Mouse (Mus musculus) MEL (cell line): ENCODE measurements at regions not wholly inside any gene's neighbourhood (a gene's known extent, or its start where the extent isn't known, plus 50 kb on each side); places are given as distances from the start of the nearest gene placed in this dataset.
A peak's percentile ranks its signal among the peaks of the same experiment; 100 is the strongest.

Experiments used
- DNase-seq: peaks from one replicate; pipeline ENCODE4 v3.0.0; 2011; ENCODE audit warnings: low read depth, low spot score
- H3K27ac ChIP-seq: 2 replicates; pipeline ENCODE4 v1.5.1; 2012; ENCODE audit warnings: low read depth, mild to moderate bottlenecking, control low read depth, low read length, moderate library complexity; ENCODE audit not compliant: control insufficient read depth
- H3K27me3 ChIP-seq, 2 experiments: fragments of 150-350 bp in 1 of 2; sonication (generic) in 1 of 2; 2 replicates each; pipeline ENCODE4 v1.6.1; 2012; ENCODE audit warnings: low read length in 2 of 2, mild to moderate bottlenecking in 2 of 2, improper control_type of control experiment in 1 of 2, moderate library complexity in 1 of 2; ENCODE audit not compliant: insufficient read depth in 2 of 2, control insufficient read depth in 1 of 2
- H3K36me3 ChIP-seq, 2 experiments: 2 replicates each; pipeline ENCODE4 v1.6.1; 2012 to 2014; ENCODE audit warnings: low read length in 2 of 2, improper control_type of control experiment in 1 of 2, inconsistent platforms in 1 of 2, mild to moderate bottlenecking in 1 of 2; ENCODE audit not compliant: insufficient read depth in 2 of 2, control insufficient read depth in 1 of 2
- H3K4me1 ChIP-seq, 2 experiments: fragments of 150-350 bp in 1 of 2; sonication (generic) in 1 of 2; 2 replicates each; pipeline ENCODE4 v1.6.1; 2012; ENCODE audit warnings: low read length in 2 of 2, improper control_type of control experiment in 1 of 2, mild to moderate bottlenecking in 1 of 2; ENCODE audit not compliant: insufficient read depth in 2 of 2, control insufficient read depth in 1 of 2
- H3K4me3 ChIP-seq, 2 experiments: fragments of 150-350 bp in 1 of 2; sonication (generic) in 1 of 2; 2 replicates each; pipeline ENCODE4 v1.5.1; 2012; ENCODE audit warnings: low read depth in 2 of 2, low read length in 2 of 2, mild to moderate bottlenecking in 2 of 2, moderate library complexity in 2 of 2, control low read depth in 1 of 2, improper control_type of control experiment in 1 of 2; ENCODE audit not compliant: control insufficient read depth in 1 of 2, insufficient read depth in 1 of 2
- H3K79me2 ChIP-seq: 2 replicates; pipeline ENCODE4 v1.6.1; 2012; ENCODE audit warnings: mild to moderate bottlenecking, low read length, moderate library complexity; ENCODE audit not compliant: control insufficient read depth, poor library complexity, insufficient read depth
- H3K9ac ChIP-seq: 2 replicates; pipeline ENCODE4 v1.6.1; 2012; ENCODE audit warnings: low read depth, mild to moderate bottlenecking, control low read depth, low read length, moderate library complexity; ENCODE audit not compliant: control insufficient read depth, poor library complexity, severe bottlenecking
- H3K9me3 ChIP-seq: fragments of 150-350 bp; sonication (generic); replicated peaks from 2 replicates; pipeline ENCODE4 v1.6.1; 2012; ENCODE audit warnings: mild to moderate bottlenecking, low read length, improper control_type of control experiment, moderate library complexity; ENCODE audit not compliant: insufficient read depth
- BHLHE40 ChIP-seq: IDR thresholded peaks from 2 replicates; pipeline ENCODE4 v1.6.1; 2012; ENCODE audit warnings: low read depth, mild to moderate bottlenecking, inconsistent platforms, low read length, improper control_type of control experiment, borderline replicate concordance
- CTCF ChIP-seq, 3 experiments: IDR thresholded peaks in 2 of 3; conservative IDR thresholded peaks in 1 of 3; 2 replicates each; pipeline ENCODE4 v1.5.1; 2011 to 2012; ENCODE audit warnings: low read length in 3 of 3, low read depth in 2 of 3, mild to moderate bottlenecking in 2 of 3, improper control_type of control experiment in 1 of 3, inconsistent platforms in 1 of 3, mixed read lengths in 1 of 3, moderate library complexity in 1 of 3; ENCODE audit not compliant: control insufficient read depth in 1 of 3, insufficient read depth in 1 of 3, poor library complexity in 1 of 3, severe bottlenecking in 1 of 3
- JUND ChIP-seq: IDR thresholded peaks from 2 replicates; pipeline ENCODE4 v1.6.1; 2011; ENCODE audit warnings: low read depth, mild to moderate bottlenecking, improper control_type of control experiment, low read length
- MAFK ChIP-seq: IDR thresholded peaks from 2 replicates; pipeline ENCODE4 v1.6.1; 2011; ENCODE audit warnings: low read depth, mild to moderate bottlenecking, low read length, improper control_type of control experiment, borderline replicate concordance
- MEF2A ChIP-seq: IDR thresholded peaks from 2 replicates; pipeline ENCODE4 v1.6.1; 2014; ENCODE audit warnings: low read depth, mild to moderate bottlenecking, inconsistent platforms, low read length, improper control_type of control experiment; ENCODE audit not compliant: poor library complexity, insufficient replicate concordance, severe bottlenecking; ENCODE audit errors: extremely low read depth
- MYB ChIP-seq: IDR thresholded peaks from 2 replicates; pipeline ENCODE4 v1.6.1; 2011; ENCODE audit warnings: mild to moderate bottlenecking, low read depth, low read length, improper control_type of control experiment
- NELFE ChIP-seq: IDR thresholded peaks from 2 replicates; pipeline ENCODE4 v1.6.1; 2011; ENCODE audit warnings: low read depth, low read length, improper control_type of control experiment
- RAD21 ChIP-seq: IDR thresholded peaks from 2 replicates; pipeline ENCODE4 v1.6.1; 2011; ENCODE audit warnings: mild to moderate bottlenecking, low read depth, low read length, improper control_type of control experiment
- SMC3 ChIP-seq: IDR thresholded peaks from 2 replicates; pipeline ENCODE4 v1.6.1; 2011; ENCODE audit warnings: low read depth, low read length, improper control_type of control experiment
- UBTF ChIP-seq: IDR thresholded peaks from 2 replicates; pipeline ENCODE4 v1.6.1; 2012; ENCODE audit warnings: low read depth, mild to moderate bottlenecking, inconsistent platforms, low read length, improper control_type of control experiment, moderate library complexity, borderline replicate concordance; ENCODE audit not compliant: insufficient read depth
- USF2 ChIP-seq, 2 experiments: IDR thresholded peaks; 2 replicates each; pipeline ENCODE4 v1.6.1; 2011 to 2012; ENCODE audit warnings: improper control_type of control experiment in 2 of 2, low read length in 2 of 2, borderline replicate concordance in 1 of 2, inconsistent platforms in 1 of 2, low read depth in 1 of 2, mild to moderate bottlenecking in 1 of 2; ENCODE audit not compliant: insufficient read depth in 1 of 2
- ZC3H11A ChIP-seq: IDR thresholded peaks from 2 replicates; pipeline ENCODE4 v1.6.1; 2012; ENCODE audit warnings: low read depth, mild to moderate bottlenecking, inconsistent platforms, low read length, improper control_type of control experiment
- ZNF384 ChIP-seq: IDR thresholded peaks from 2 replicates; pipeline ENCODE4 v1.6.1; 2012; ENCODE audit warnings: low read depth, mild to moderate bottlenecking, inconsistent platforms, low read length, improper control_type of control experiment

- H3K27me3 ChIP-seq: no peaks in the 10 kb centered on the region
- no peaks in the 10 kb centered on the region for H3K9me3 ChIP-seq
- no peak for DNase-seq
- no peaks in the 10 kb centered on the region for H3K79me2 ChIP-seq
- H3K9ac ChIP-seq: no peak overlapping the region
- H3K27ac ChIP-seq: no peak overlapping the region
- no peak overlapping the region for H3K4me3 ChIP-seq
- no peaks in the 10 kb centered on the region; a peak in 1 of 4 replicates for H3K4me1 ChIP-seq
- TF ChIP-seq ZNF384 (no peak), MAFK (no peak), MYB (no peak), MEF2A (no peak), UBTF (no peak), CTCF (IDR thresholded peaks at IDR 0.05 in 2 of 3, conservative IDR thresholded peaks at IDR 0.05 in 1 of 3; ENCODE audit: control insufficient read depth in 1 of 3, insufficient read depth in 1 of 3, low read depth in 2 of 3, low read length in 3 of 3, poor library complexity in 1 of 3, severe bottlenecking in 1 of 3) (no peak), JUND (no peak), ZC3H11A (no peak)
- H3K36me3 ChIP-seq: no peaks in the 10 kb centered on the region
Observed at GRCm38 (mm10) chr10:18907276-18907960, 62.6 kb downstream of the Perp start.

- Histone ChIP-seq H3K36me3 (no peaks in the 10 kb centered on the region), H3K9ac (no peak overlapping the region), H3K79me2 (no peaks in the 10 kb centered on the region), H3K9me3 (no peaks in the 10 kb centered on the region), H3K27me3 (no peaks in the 10 kb centered on the region; a peak in 2 of 4 replicates), H3K4me3 (no peak overlapping the region), H3K27ac (no peak overlapping the region), H3K4me1 (no peaks in the 10 kb centered on the region; a peak in 1 of 4 replicates)
- peak; percentile 54 for DNase-seq
- peak; percentile 26 to 77 (median 74); a peak in 5 of 6 replicates for TF ChIP-seq CTCF (IDR thresholded peaks at IDR 0.05 in 2 of 3, conservative IDR thresholded peaks at IDR 0.05 in 1 of 3; ENCODE audit: control insufficient read depth in 1 of 3, insufficient read depth in 1 of 3, low read depth in 2 of 3, low read length in 3 of 3, poor library complexity in 1 of 3, severe bottlenecking in 1 of 3)
- no peak for TF ChIP-seq BHLHE40
- TF ChIP-seq SMC3: peak; percentile 57
- TF ChIP-seq ZC3H11A: peak; percentile 41
- TF ChIP-seq NELFE: no peak
- no peak for TF ChIP-seq USF2 (IDR thresholded peaks at IDR 0.05; ENCODE audit: borderline replicate concordance in 1 of 2, insufficient read depth in 1 of 2, low read depth in 1 of 2, low read length in 2 of 2)
- TF ChIP-seq UBTF: no peak
- peak; percentile 60 for TF ChIP-seq RAD21
Observed at GRCm38 (mm10) chr10:18909307-18909706, 64.5 kb downstream of the Perp start.
